Mouse (Mus musculus): ENCODE measurements around the gene Lin37. TPM values are rescaled to one million over a fixed set of nuclear protein-coding genes. Genes with fewer than 3 reads are reported as not detected.

The Lin37 gene
- 38.6 and 52.1 TPM in 2 replicates for polyA plus RNA-seq (2012; rRNA removed)

GRCm38 (mm10) chr7:30559443-30559954, at the start of gene Lin37:
Gene Lin37 (minus strand): TSS chr7:30559838.

DNA sequence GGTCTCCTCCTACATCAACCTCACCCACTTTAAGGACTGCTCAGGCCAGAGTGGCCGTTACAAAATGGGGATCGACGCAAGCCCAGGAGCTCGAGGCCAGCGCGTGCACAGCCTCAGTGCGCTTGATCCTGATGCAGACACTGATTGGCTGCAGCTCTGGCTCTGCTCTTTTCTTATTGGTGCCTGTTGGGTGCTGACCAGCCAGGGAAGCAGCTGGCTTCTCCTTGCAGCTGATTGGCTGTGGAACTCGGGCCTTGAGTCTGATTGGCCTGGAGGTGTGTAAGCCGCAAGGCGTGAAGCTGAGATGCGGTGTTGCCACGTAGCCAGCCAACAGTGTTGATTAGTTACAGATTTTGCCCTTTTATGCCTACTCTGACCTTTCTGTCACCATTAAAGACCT, 39.1 kb upstream of the Lin37 start, which contains the start of gene Zbtb32:
TSS of gene Zbtb32 (minus strand) at position 124 of the 400 bp plus-strand sequence.

DNA sequence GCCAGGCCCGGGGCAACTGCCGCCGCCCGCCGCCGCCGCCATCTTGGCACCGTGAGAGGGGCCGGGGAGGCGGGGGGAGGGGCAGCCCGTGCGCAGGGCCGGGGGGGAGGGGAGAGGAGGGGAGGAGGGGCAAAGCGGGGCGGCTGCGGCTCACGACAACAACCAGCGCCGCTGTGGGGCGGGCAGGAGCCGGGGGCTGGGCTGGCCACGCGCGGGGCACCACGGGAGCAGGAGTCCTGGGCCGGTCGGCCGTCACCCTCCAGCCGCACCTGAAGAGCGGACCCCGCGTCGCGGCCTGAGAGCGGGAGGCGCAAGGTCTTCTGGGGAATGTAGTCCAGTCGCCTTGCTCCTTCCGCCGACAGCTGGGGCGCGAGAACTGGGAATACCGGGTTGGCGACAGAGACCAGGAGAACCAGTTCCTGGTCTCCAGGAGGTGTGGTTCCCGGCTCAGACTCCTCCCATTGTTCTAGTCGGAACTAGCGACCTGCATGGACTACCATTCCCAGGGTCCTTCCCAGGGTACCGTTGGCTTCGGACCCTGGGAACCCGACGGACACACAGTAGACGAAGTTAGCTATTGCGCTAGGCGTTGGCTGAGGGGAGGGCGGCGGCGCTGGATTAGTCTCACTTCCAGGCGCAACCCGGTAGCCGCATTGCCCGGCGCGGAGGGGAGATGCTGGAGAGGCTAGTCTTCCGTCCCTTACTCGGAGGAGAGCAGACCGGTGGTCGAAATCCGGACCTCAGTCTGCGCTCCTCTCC, 29.2 kb upstream of the Lin37 start, which contains the start of gene Kmt2b:
TSS of gene Kmt2b (minus strand) at position 51 of the 759 bp plus-strand sequence.

GRCm38 (mm10) chr7:30564970-30565571, 5.4 kb upstream of the Lin37 start, which contains the start of gene Igflr1:
Gene Igflr1 (plus strand): TSS chr7:30565427.

GRCm38 (mm10) chr7:30563117-30563905, 3.7 kb upstream of the Lin37 start, which contains the start of the genes U2af1l4, Gm49396 and Psenen:
Gene U2af1l4 (plus strand): TSS chr7:30563301.
Gene Gm49396 (plus strand): TSS chr7:30563344.
Gene Psenen (minus strand): TSS chr7:30563627.

GRCm38 (mm10) chr7:30552102-30553020, 7.3 kb downstream of the Lin37 start, which contains the start of the genes Hspb6 and Proser3:
Gene Hspb6 (plus strand): TSS chr7:30552178.
Gene Proser3 (minus strand): TSS chr7:30552299.

GRCm38 (mm10) chr7:30534633-30535577, 24.7 kb downstream of the Lin37 start, which contains the start of gene Arhgap33:
Gene Arhgap33 (minus strand): TSS chr7:30535060.

Other genes with a start within 250 kb of the Lin37 start
- 46.3 and 55.1 TPM in 2 replicates for gene Syne4, start 245.0 kb downstream of the Lin37 start, polyA plus RNA-seq (2012; rRNA removed)
- gene E130208F15Rik, start 238.1 kb downstream of the Lin37 start, polyA plus RNA-seq (2012; rRNA removed): 1.1 and 1.9 TPM in 2 replicates
- 30.7 and 44.4 TPM in 2 replicates for gene Sdhaf1, start 235.9 kb downstream of the Lin37 start, polyA plus RNA-seq (2012; rRNA removed)
- gene Lrfn3, start 197.1 kb downstream of the Lin37 start, polyA plus RNA-seq (2012; rRNA removed): 32.0 and 32.3 TPM in 2 replicates
- gene Tyrobp, start 146.1 kb downstream of the Lin37 start, polyA plus RNA-seq (2012; rRNA removed): 122 and 192 TPM in 2 replicates
- 10.0 and 17.3 TPM in 2 replicates for gene Hcst, start 140.0 kb downstream of the Lin37 start, polyA plus RNA-seq (2012; rRNA removed)
- 2.7 and 3.1 TPM in 2 replicates for gene Nfkbid, start 138.1 kb downstream of the Lin37 start, polyA plus RNA-seq (2012; rRNA removed)
- 8.6 and 11.4 TPM in 2 replicates for gene Aplp1, start 114.3 kb downstream of the Lin37 start, polyA plus RNA-seq (2012; rRNA removed)
- gene Kirrel2, start 102.1 kb downstream of the Lin37 start, polyA plus RNA-seq (2012; rRNA removed): not detected in 2 replicates
- not detected in 2 replicates for gene Nphs1, start 101.5 kb downstream of the Lin37 start, polyA plus RNA-seq (2012; rRNA removed)
- 0.24 and 0.52 TPM in 2 replicates for gene Prodh2, start 66.2 kb downstream of the Lin37 start, polyA plus RNA-seq (2012; rRNA removed)
- 26.8 and 28.0 TPM in 2 replicates for gene Arhgap33, start 24.8 kb downstream of the Lin37 start, polyA plus RNA-seq (2012; rRNA removed)
- 35.0 and 43.0 TPM in 2 replicates for gene Hspb6, start 7.7 kb downstream of the Lin37 start, polyA plus RNA-seq (2012; rRNA removed)
- 16.8 and 22.1 TPM in 2 replicates for gene Proser3, start 7.5 kb downstream of the Lin37 start, polyA plus RNA-seq (2012; rRNA removed)
- gene U2af1l4, start 3.5 kb upstream of the Lin37 start, polyA plus RNA-seq (2012; rRNA removed): 54.3 and 70.9 TPM in 2 replicates
- gene Gm49396, start 3.5 kb upstream of the Lin37 start, polyA plus RNA-seq (2012; rRNA removed): 1.2 and 1.7 TPM in 2 replicates
- 84.6 and 110 TPM in 2 replicates for gene Psenen, start 3.8 kb upstream of the Lin37 start, polyA plus RNA-seq (2012; rRNA removed)
- 5.7 and 6.6 TPM in 2 replicates for gene Igflr1, start 5.6 kb upstream of the Lin37 start, polyA plus RNA-seq (2012; rRNA removed)
- 57.6 and 63.3 TPM in 2 replicates for gene Kmt2b, start 28.9 kb upstream of the Lin37 start, polyA plus RNA-seq (2012; rRNA removed)
- 0.88 and 1.4 TPM in 2 replicates for gene Zbtb32, start 39.1 kb upstream of the Lin37 start, polyA plus RNA-seq (2012; rRNA removed)
- 174 and 233 TPM in 2 replicates for gene Upk1a, start 53.0 kb upstream of the Lin37 start, polyA plus RNA-seq (2012; rRNA removed)
- gene Cox6b1, start 66.3 kb upstream of the Lin37 start, polyA plus RNA-seq (2012; rRNA removed): 216 and 385 TPM in 2 replicates
- not detected in 2 replicates for gene Etv2, start 76.0 kb upstream of the Lin37 start, polyA plus RNA-seq (2012; rRNA removed)
- gene Rbm42, start 90.5 kb upstream of the Lin37 start, polyA plus RNA-seq (2012; rRNA removed): 104 and 110 TPM in 2 replicates
- 17.8 and 20.4 TPM in 2 replicates for gene Haus5, start 105.2 kb upstream of the Lin37 start, polyA plus RNA-seq (2012; rRNA removed)
- not detected in 2 replicates for gene Pmis2, start 111.8 kb upstream of the Lin37 start, polyA plus RNA-seq (2012; rRNA removed)
- 1.6 and 4.1 TPM in 2 replicates for gene 2200002J24Rik, start 139.1 kb upstream of the Lin37 start, polyA plus RNA-seq (2012; rRNA removed)
- 1.9 and 3.4 TPM in 2 replicates for gene Atp4a, start 152.4 kb upstream of the Lin37 start, polyA plus RNA-seq (2012; rRNA removed)
- 293 and 358 TPM in 2 replicates for gene Tmem147, start 169.7 kb upstream of the Lin37 start, polyA plus RNA-seq (2012; rRNA removed)
- not detected in 2 replicates for gene Gapdhs, start 183.8 kb upstream of the Lin37 start, polyA plus RNA-seq (2012; rRNA removed)
- 7.5 and 9.7 TPM in 2 replicates for gene Sbsn, start 191.6 kb upstream of the Lin37 start, polyA plus RNA-seq (2012; rRNA removed)
- gene Dmkn, start 203.9 kb upstream of the Lin37 start, polyA plus RNA-seq (2012; rRNA removed): 36.0 and 40.0 TPM in 2 replicates
- gene Krtdap, start 228.1 kb upstream of the Lin37 start, polyA plus RNA-seq (2012; rRNA removed): not detected in 2 replicates

Data from ovary, adult 2 months (tissue).